Mouse (Mus musculus) stomach, embryonic 15.5 days (tissue): ENCODE measurements at regions not wholly inside any gene's neighbourhood (a gene's known extent, or its start where the extent isn't known, plus 50 kb on each side); places are given as distances from the start of the nearest gene placed in this dataset. TPM values are rescaled to one million over a fixed set of nuclear protein-coding genes. Genes with fewer than 3 reads are reported as not detected.

ENCODE experiments used
- ATAC-seq: fragments of 200-750 bp; cut with Nextera tagmentation; 2 replicates; pipeline ENCODE4 v1.8.0; 2017; ENCODE audit warnings: low read depth, moderate number of reproducible peaks, moderate TSS enrichment; ENCODE audit not compliant: insufficient read depth, low FRiP score
- H3K27ac ChIP-seq: fragments of 300-500 bp; sonication (generic); 2 replicates; pipeline ENCODE4 v1.5.1; 2015; ENCODE audit warnings: mild to moderate bottlenecking, inconsistent platforms
- H3K27me3 ChIP-seq: fragments of 300-500 bp; sonication (generic); replicated peaks from 2 replicates; pipeline ENCODE4 v1.6.1; 2015; ENCODE audit warnings: inconsistent platforms
- H3K36me3 ChIP-seq: fragments of 300-500 bp; sonication (generic); 2 replicates; pipeline ENCODE4 v1.6.1; 2015; ENCODE audit warnings: inconsistent platforms
- H3K4me1 ChIP-seq: fragments of 300-500 bp; sonication (generic); 2 replicates; pipeline ENCODE4 v1.6.1; 2015; ENCODE audit warnings: inconsistent platforms
- H3K4me2 ChIP-seq: fragments of 300-500 bp; sonication (generic); 2 replicates; pipeline ENCODE4 v1.6.1; 2015; ENCODE audit warnings: mild to moderate bottlenecking, inconsistent platforms
- H3K4me3 ChIP-seq: fragments of 300-500 bp; sonication (generic); replicated peaks from 2 replicates; pipeline ENCODE4 v1.5.1; 2015; ENCODE audit warnings: inconsistent platforms
- H3K9ac ChIP-seq: fragments of 300-500 bp; sonication (generic); 2 replicates; pipeline ENCODE4 v1.6.1; 2015; ENCODE audit warnings: inconsistent platforms
- H3K9me3 ChIP-seq: fragments of 300-500 bp; sonication (generic); 2 replicates; pipeline ENCODE4 v1.6.1; 2016; ENCODE audit warnings: inconsistent platforms
- WGBS: fragments of 180-500 bp; shearing (Covaris S2); methylation state at CpG from one replicate; pipeline ENCODE4 v1.1.7; 2015; 5-methylcytosine and 5-hydroxymethylcytosine counted together
- microRNA-seq: library from miRNA; unstranded; fragments of <30 nt; microRNA quantifications from one replicate; pipeline ENCODE4, GENCODE M21; 2016

DNA sequence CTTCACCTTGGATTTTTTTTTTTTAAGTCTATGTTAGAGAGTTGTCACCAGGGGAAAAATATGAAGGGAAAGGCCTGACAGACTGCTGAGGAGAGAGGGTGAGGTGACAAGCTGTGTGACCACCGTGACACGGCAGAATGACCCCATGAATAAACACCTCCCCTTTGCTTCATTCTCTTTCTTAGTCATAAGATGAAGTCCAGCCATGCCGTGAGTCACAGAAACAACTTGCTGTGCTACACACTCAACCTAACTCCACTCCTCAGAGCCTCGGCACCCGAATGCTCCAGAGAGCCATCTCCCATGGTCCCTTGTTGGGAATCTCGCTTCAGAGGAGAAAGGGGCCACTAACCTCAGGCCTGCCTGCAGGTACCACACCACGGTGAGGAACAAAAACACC, 246.1 kb downstream of the Cdc5l start:
- H3K4me1 ChIP-seq: no peaks in the 10 kb centered on the region
- ATAC-seq: no peak
- no peak overlapping the region for H3K4me3 ChIP-seq
- 80% methylated on average over 7 of the region's 7 CpGs for WGBS
- H3K4me2 ChIP-seq: no peak overlapping the region
- no peak overlapping the region for H3K27ac ChIP-seq
- H3K27me3 ChIP-seq: no peaks in the 10 kb centered on the region
- no peaks in the 10 kb centered on the region for H3K36me3 ChIP-seq
- H3K9ac ChIP-seq: no peak overlapping the region
- no peaks in the 10 kb centered on the region for H3K9me3 ChIP-seq

- H3K9ac ChIP-seq: no peak overlapping the region
- whole genome bisulfite sequencing: 49% methylated on average over 4 of the region's 4 CpGs
- no peaks in the 10 kb centered on the region for H3K27me3 ChIP-seq
- H3K4me1 ChIP-seq: no peaks in the 10 kb centered on the region
- H3K27ac ChIP-seq: no peak overlapping the region
- H3K4me3 ChIP-seq: no peak overlapping the region
- H3K4me2 ChIP-seq: no peak overlapping the region
- ATAC-seq: no peak
- no peaks in the 10 kb centered on the region for H3K36me3 ChIP-seq
- no peaks in the 10 kb centered on the region for H3K9me3 ChIP-seq
Measured at GRCm38 (mm10) chr17:45176340-45176739, 257.2 kb downstream of the Cdc5l start.

GRCm38 (mm10) chr17:45169257-45169994, 264.1 kb downstream of the Cdc5l start:
- Histone ChIP-seq H3K36me3 (no peaks in the 10 kb centered on the region), H3K4me2 (no peak overlapping the region), H3K27ac (no peak overlapping the region; the same call in 1 of the 2 replicates), H3K9me3 (no peaks in the 10 kb centered on the region), H3K9ac (no peak overlapping the region), H3K4me1 (0 out of 2 replicates have a peak, but pooled peaks cover 4% of the 10 kb centered on the region), H3K27me3 (no peaks in the 10 kb centered on the region), H3K4me3 (no peak overlapping the region)
- 42% methylated on average over 10 of the region's 10 CpGs for WGBS
- ATAC-seq: no peak

Small RNAs in the stretch of these regions (microRNA-seq; reads per million reads assigned to microRNA genes)
- gene Gm24979: not detected
